Mouse (Mus musculus): Measurements from ENCODE around the gene Aif1.

DNA sequence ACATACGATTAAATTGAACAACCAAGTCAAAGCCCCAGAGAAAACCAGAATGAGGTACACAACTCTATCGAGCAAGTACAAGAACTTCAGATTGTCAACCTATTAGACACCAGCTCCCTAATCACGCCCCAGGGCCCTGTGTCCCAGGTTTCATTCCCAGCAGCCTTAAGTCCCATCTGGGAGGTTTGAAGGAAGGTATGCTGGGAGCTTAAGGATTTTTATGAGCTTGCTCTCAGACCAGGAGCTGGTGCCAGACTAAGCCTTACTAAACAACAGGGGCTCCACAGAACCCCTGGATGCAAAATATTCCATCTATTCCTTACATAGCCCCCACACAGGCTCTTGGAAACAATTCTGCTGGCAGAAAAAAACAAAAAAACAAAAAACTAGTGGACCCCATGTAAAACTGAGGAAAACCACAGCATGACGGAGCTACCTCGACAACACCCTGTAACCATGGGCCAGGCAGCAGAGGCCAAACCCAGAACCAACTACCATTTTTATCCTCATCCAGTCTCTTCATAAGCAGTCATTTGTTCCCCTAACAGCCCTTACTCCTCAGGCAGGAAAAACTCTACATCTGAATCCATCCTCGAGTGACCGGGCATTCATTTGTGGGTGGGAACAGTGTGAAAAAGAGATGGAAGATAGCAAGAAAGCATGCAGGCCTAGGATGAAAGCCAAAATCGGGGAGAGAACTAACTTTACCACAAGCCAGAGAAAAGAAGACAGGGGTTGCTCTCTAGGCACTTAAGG is 12.4 kb downstream of the Aif1 start:
- TF ChIP-seq CTCF (IDR thresholded peaks at IDR 0.05; ENCODE audit: borderline replicate concordance, control insufficient read depth, extremely low read depth, insufficient read depth, low read length, poor library complexity) (no peak), POLR2A (IDR thresholded peaks at IDR 0.05; ENCODE audit: control insufficient read depth, extremely low read depth, insufficient read depth, low read length, poor library complexity) (no peak)

Data from thymus, adult 2 months (tissue).